Mouse (Mus musculus) heart, adult 8-10 months (tissue): ENCODE results near the gene Dtx3. TPM values are rescaled to one million over a fixed set of nuclear protein-coding genes. Genes with fewer than 3 reads are reported as not detected.

Experiments
- DNase-seq: peaks from one replicate; pipeline ENCODE4 v3.0.0; 2022; ENCODE audit warnings: low spot score
- total RNA-seq, 4 experiments: library from RNA; stranded (reverse); gene quantifications; 2 replicates each; pipeline ENCODE4 v1.2.4; 2022

Dtx3 gene
- 10 to 100 TPM; 18.1 to 29.6 (median 24.2) TPM for total RNA-seq

- DNase-seq: no peak
These were observed at the start of gene Dtx3 for GRCm38 (mm10) chr10:127195328-127196129. Gene Dtx3, minus strand, starts transcription at chr10:127195728.

GRCm38 (mm10) chr10:127238241-127238824 is 42.8 kb upstream of the Dtx3 start:
- no peak for DNase-seq

GRCm38 (mm10) chr10:127236541-127236940 is 41.0 kb upstream of the Dtx3 start:
- DNase-seq: no peak

GRCm38 (mm10) chr10:127233141-127233540 is 37.6 kb upstream of the Dtx3 start:
- DNase-seq: no peak

- DNase-seq: no peak
These were observed 36.2 kb upstream of the Dtx3 start for GRCm38 (mm10) chr10:127231741-127232140.

- DNase-seq: no peak
These were observed 35.2 kb upstream of the Dtx3 start for GRCm38 (mm10) chr10:127230693-127231092.

- peak; percentile 87 for DNase-seq
These were observed 33.4 kb upstream of the Dtx3 start for GRCm38 (mm10) chr10:127228897-127229296.

GRCm38 (mm10) chr10:127227163-127227562 is 31.6 kb upstream of the Dtx3 start:
- no peak for DNase-seq

GRCm38 (mm10) chr10:127226318-127226895 is 30.9 kb upstream of the Dtx3 start:
- no peak for DNase-seq

- no peak for DNase-seq
These were observed 30.2 kb upstream of the Dtx3 start for GRCm38 (mm10) chr10:127225732-127226131.

- no peak for DNase-seq
These were observed 29.7 kb upstream of the Dtx3 start for GRCm38 (mm10) chr10:127225213-127225612.

GRCm38 (mm10) chr10:127218339-127218738 is 22.8 kb upstream of the Dtx3 start:
- DNase-seq: no peak

GRCm38 (mm10) chr10:127217177-127217576 is 21.6 kb upstream of the Dtx3 start:
- DNase-seq: no peak

- no peak for DNase-seq
These were observed 20.9 kb upstream of the Dtx3 start for GRCm38 (mm10) chr10:127216456-127216855.

GRCm38 (mm10) chr10:127214422-127214803 is 18.9 kb upstream of the Dtx3 start:
- no peak for DNase-seq

- no peak for DNase-seq
These were observed 18.3 kb upstream of the Dtx3 start for GRCm38 (mm10) chr10:127213704-127214421.

- no peak for DNase-seq
These were observed 17.7 kb upstream of the Dtx3 start for GRCm38 (mm10) chr10:127213272-127213671.

- DNase-seq: peak; percentile 82
These were observed 15.9 kb upstream of the Dtx3 start, which contains the start of gene Pip4k2c for GRCm38 (mm10) chr10:127211414-127211854. Gene Pip4k2c, minus strand, starts transcription at chr10:127211585.

- DNase-seq: no peak
These were observed 15.5 kb upstream of the Dtx3 start for GRCm38 (mm10) chr10:127210961-127211405.

GRCm38 (mm10) chr10:127209928-127210570 is 14.5 kb upstream of the Dtx3 start:
- no peak for DNase-seq

- DNase-seq: no peak
These were observed 13.4 kb upstream of the Dtx3 start for GRCm38 (mm10) chr10:127208921-127209320.
